Mouse (Mus musculus) CH12.LX (cell line): ENCODE data around the gene Trim10. TPM values are rescaled to one million over a fixed set of nuclear protein-coding genes. Genes with fewer than 3 reads are reported as not detected.

Experiments used
- DNase-seq: peaks from one replicate; pipeline ENCODE4 v3.0.0-alpha.2; 2013; ENCODE audit errors: extremely low read depth
- H3K27ac ChIP-seq: 2 replicates; pipeline ENCODE4 v1.5.1; 2012; ENCODE audit warnings: low read depth, mild to moderate bottlenecking, control low read depth, moderate library complexity; ENCODE audit not compliant: insufficient read depth
- H3K27me3 ChIP-seq: replicated peaks from 2 replicates; pipeline ENCODE3; 2012; ENCODE audit warnings: inconsistent platforms
- H3K36me3 ChIP-seq, 2 experiments: replicated peaks in 1 of 2; 2 replicates each; pipeline versions ENCODE3 to v1.6.1; 2012; ENCODE audit warnings: inconsistent platforms in 1 of 2, low read length in 1 of 2, mild to moderate bottlenecking in 1 of 2, mixed read lengths in 1 of 2, moderate library complexity in 1 of 2; ENCODE audit not compliant: control insufficient read depth in 1 of 2, insufficient read depth in 1 of 2
- H3K4me1 ChIP-seq, 2 experiments: 2 replicates each; pipeline ENCODE4 v1.6.1; 2012; ENCODE audit warnings: inconsistent platforms in 1 of 2, moderate library complexity in 1 of 2; ENCODE audit not compliant: insufficient read depth in 2 of 2, control insufficient read depth in 1 of 2
- H3K4me2 ChIP-seq: 2 replicates; pipeline ENCODE4 v1.6.1; 2012; ENCODE audit warnings: low read depth, mild to moderate bottlenecking, control low read depth; ENCODE audit not compliant: poor library complexity, insufficient read depth, severe bottlenecking
- H3K4me3 ChIP-seq, 3 experiments: fragments of 150-350 bp in 1 of 3; sonication (generic) in 1 of 3; replicated peaks in 1 of 3; 2 replicates each; pipeline versions ENCODE3 to v1.5.1; 2011 to 2012; ENCODE audit warnings: low read depth in 2 of 3, low read length in 2 of 3, mild to moderate bottlenecking in 2 of 3, moderate library complexity in 2 of 3, control low read depth in 1 of 3, improper control_type of control experiment in 1 of 3, inconsistent platforms in 1 of 3, mixed read lengths in 1 of 3; ENCODE audit not compliant: poor library complexity in 1 of 3
- H3K79me2 ChIP-seq: replicated peaks from 2 replicates; pipeline ENCODE4 v1.6.1; 2012; ENCODE audit warnings: mild to moderate bottlenecking, moderate library complexity; ENCODE audit not compliant: control insufficient read depth, poor library complexity, insufficient read depth, severe bottlenecking; ENCODE audit errors: extremely low read depth
- H3K9ac ChIP-seq: 2 replicates; pipeline ENCODE4 v1.6.1; 2012; ENCODE audit warnings: low read depth, mild to moderate bottlenecking, control low read depth, moderate library complexity; ENCODE audit not compliant: insufficient read depth
- H3K9me3 ChIP-seq: replicated peaks from 2 replicates; pipeline ENCODE3; 2012; ENCODE audit warnings: low read length, inconsistent platforms, mixed read lengths
- CHD1 ChIP-seq: IDR thresholded peaks from 2 replicates; pipeline ENCODE4 v1.6.1; 2012; ENCODE audit warnings: low read depth, low read length, improper control_type of control experiment, inconsistent platforms
- CTCF ChIP-seq, 2 experiments: IDR thresholded peaks in 1 of 2; conservative IDR thresholded peaks in 1 of 2; 2 replicates each; pipeline ENCODE4 v1.5.1; 2011 to 2012; ENCODE audit warnings: low read depth in 2 of 2, low read length in 2 of 2, improper control_type of control experiment in 1 of 2, inconsistent platforms in 1 of 2, mild to moderate bottlenecking in 1 of 2, moderate library complexity in 1 of 2
- E2F4 ChIP-seq: IDR thresholded peaks from 2 replicates; pipeline ENCODE4 v1.6.1; 2011; ENCODE audit warnings: low read depth, low read length, improper control_type of control experiment; ENCODE audit not compliant: insufficient replicate concordance
- ELF1 ChIP-seq: IDR thresholded peaks from 2 replicates; pipeline ENCODE4 v1.6.1; 2014; ENCODE audit warnings: low read depth, mild to moderate bottlenecking, inconsistent platforms, low read length, improper control_type of control experiment
- EP300 ChIP-seq: IDR thresholded peaks from 2 replicates; pipeline ENCODE4 v1.6.1; 2011; ENCODE audit warnings: low read length, improper control_type of control experiment
- ETS1 ChIP-seq: conservative IDR thresholded peaks from 2 replicates; pipeline ENCODE4 v1.6.1; 2012; ENCODE audit warnings: low read depth, mild to moderate bottlenecking, inconsistent platforms, low read length, improper control_type of control experiment, moderate library complexity
- IRF4 ChIP-seq: IDR thresholded peaks from 2 replicates; pipeline ENCODE4 v1.6.1; 2014; ENCODE audit warnings: low read depth, mild to moderate bottlenecking, inconsistent platforms, low read length, improper control_type of control experiment
- JUN ChIP-seq: IDR thresholded peaks from 2 replicates; pipeline ENCODE4 v1.6.1; 2011; ENCODE audit warnings: low read depth, mild to moderate bottlenecking, low read length, improper control_type of control experiment, moderate library complexity; ENCODE audit not compliant: insufficient read depth
- JUND ChIP-seq: conservative IDR thresholded peaks from 2 replicates; pipeline ENCODE4 v1.6.1; 2011; ENCODE audit warnings: low read depth, low read length, improper control_type of control experiment
- KAT2A ChIP-seq: IDR thresholded peaks from 2 replicates; pipeline ENCODE4 v1.6.1; 2012; ENCODE audit warnings: low read length, improper control_type of control experiment, inconsistent platforms; ENCODE audit not compliant: insufficient replicate concordance
- MEF2A ChIP-seq: IDR thresholded peaks from 2 replicates; pipeline ENCODE4 v1.6.1; 2014; ENCODE audit warnings: low read depth, mild to moderate bottlenecking, inconsistent platforms, low read length, improper control_type of control experiment, borderline replicate concordance
- MXI1 ChIP-seq: IDR thresholded peaks from 2 replicates; pipeline ENCODE4 v1.6.1; 2011; ENCODE audit warnings: mild to moderate bottlenecking, low read depth, low read length, improper control_type of control experiment
- MYC ChIP-seq: IDR thresholded peaks from 2 replicates; pipeline ENCODE4 v1.6.1; 2011; ENCODE audit warnings: low read depth, mild to moderate bottlenecking, improper control_type of control experiment, low read length
- NRF1 ChIP-seq: IDR thresholded peaks from 2 replicates; pipeline ENCODE4 v1.6.1; 2014; ENCODE audit warnings: low read depth, mild to moderate bottlenecking, inconsistent platforms, low read length, improper control_type of control experiment, moderate library complexity
- PAX5 ChIP-seq: IDR thresholded peaks from 2 replicates; pipeline ENCODE4 v1.6.1; 2012; ENCODE audit warnings: low read length, inconsistent platforms, mixed read lengths
- POLR2A ChIP-seq: IDR thresholded peaks from 2 replicates; pipeline ENCODE4 v1.6.1; 2011; ENCODE audit warnings: low read depth, mild to moderate bottlenecking, improper control_type of control experiment, low read length
- RAD21 ChIP-seq: IDR thresholded peaks from 2 replicates; pipeline ENCODE4 v1.6.1; 2011; ENCODE audit warnings: low read depth, mild to moderate bottlenecking, low read length, improper control_type of control experiment, moderate library complexity
- RCOR1 ChIP-seq: conservative IDR thresholded peaks from 2 replicates; pipeline ENCODE4 v1.6.1; 2012; ENCODE audit warnings: low read depth, mild to moderate bottlenecking, inconsistent platforms, low read length, improper control_type of control experiment
- SIN3A ChIP-seq: IDR thresholded peaks from 2 replicates; pipeline ENCODE4 v1.6.1; 2012; ENCODE audit warnings: low read length, improper control_type of control experiment, inconsistent platforms
- SMC3 ChIP-seq: IDR thresholded peaks from 2 replicates; pipeline ENCODE4 v1.6.1; 2011; ENCODE audit warnings: low read depth, low read length, improper control_type of control experiment
- UBTF ChIP-seq: IDR thresholded peaks from 2 replicates; pipeline ENCODE4 v1.6.1; 2012; ENCODE audit warnings: low read depth, mild to moderate bottlenecking, inconsistent platforms, low read length, improper control_type of control experiment, moderate library complexity
- USF1 ChIP-seq: IDR thresholded peaks from 2 replicates; pipeline ENCODE4 v1.6.1; 2014; ENCODE audit warnings: low read depth, mild to moderate bottlenecking, inconsistent platforms, low read length, improper control_type of control experiment
- USF2 ChIP-seq: conservative IDR thresholded peaks from 2 replicates; pipeline ENCODE4 v1.6.1; 2011; ENCODE audit warnings: low read depth, low read length, improper control_type of control experiment
- ZMIZ1 ChIP-seq: IDR thresholded peaks from 2 replicates; pipeline ENCODE4 v1.6.1; 2012; ENCODE audit warnings: low read depth, mild to moderate bottlenecking, inconsistent platforms, low read length, improper control_type of control experiment
- ZNF384 ChIP-seq: IDR thresholded peaks from 2 replicates; pipeline ENCODE4 v1.6.1; 2012; ENCODE audit warnings: low read depth, low read length, improper control_type of control experiment, inconsistent platforms
- dilution Hi-C: fragments of 300-500 bp; cut with MboI; formaldehyde crosslinking; loops from 2 replicates; pipeline ENCODE4 v1.14.3; 2020; ENCODE audit warnings: low sequenced_read_pairs; ENCODE audit not compliant: extremely low pct_unique_long_range_greater_than_20kb, extremely low pct_ligation_motif_present
- in situ Hi-C: fragments of 300-500 bp; cut with MboI; formaldehyde crosslinking; loops from 3 replicates; pipeline ENCODE4 v1.14.3; 2019; ENCODE audit warnings: low sequenced_read_pairs, low pct_ligation_motif_present, low pct_unique_long_range_greater_than_20kb, mixed read lengths
- polyA plus RNA-seq: library from polyadenylated mRNA; unstranded; fragments of >175 nt; gene quantifications from 2 replicates; pipeline ENCODE4 v1.2.1, GENCODE M21; 2012; ENCODE audit warnings: low read depth; ENCODE audit not compliant: insufficient read length
- total RNA-seq, 2 experiments: library from RNA; depleted of rRNA; stranded (reverse); fragments of 300-350 nt in 1 of 2; fragments of >200 nt in 1 of 2; gene quantifications; 2 replicates each; pipeline ENCODE4 v1.2.3; 2012 to 2014

Gene Trim10
- total and polyA plus RNA-seq, 3 experiments: not detected

DNA sequence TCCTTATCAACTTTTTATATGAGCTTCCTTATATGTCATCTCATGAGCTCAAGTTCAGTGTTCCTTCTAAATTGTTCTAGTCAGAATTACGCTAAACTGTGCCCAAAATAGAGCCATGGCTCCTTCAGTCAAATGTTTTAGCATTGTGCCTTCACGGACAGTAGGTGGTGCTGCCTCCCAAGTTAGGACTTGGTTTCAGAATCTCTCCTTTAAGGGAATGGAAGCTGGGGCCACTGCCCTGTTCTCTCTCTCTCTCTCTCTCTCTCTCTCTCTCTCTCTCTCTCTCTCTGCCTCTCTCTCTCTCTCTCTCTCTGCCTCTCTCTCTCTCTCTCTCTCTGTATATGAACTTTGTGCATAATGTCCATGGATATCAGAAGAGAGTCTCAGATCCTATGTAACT is 23.0 kb downstream of the Trim10 start:
- in situ Hi-C loops (loop anchor here (10.0 kb wide), 1 partner anchor 172 kb away; no protein-coding TSS in a partner anchor), dilution Hi-C loops (no loop called here)
- no peaks in the 10 kb centered on the region for H3K27me3 ChIP-seq

DNA sequence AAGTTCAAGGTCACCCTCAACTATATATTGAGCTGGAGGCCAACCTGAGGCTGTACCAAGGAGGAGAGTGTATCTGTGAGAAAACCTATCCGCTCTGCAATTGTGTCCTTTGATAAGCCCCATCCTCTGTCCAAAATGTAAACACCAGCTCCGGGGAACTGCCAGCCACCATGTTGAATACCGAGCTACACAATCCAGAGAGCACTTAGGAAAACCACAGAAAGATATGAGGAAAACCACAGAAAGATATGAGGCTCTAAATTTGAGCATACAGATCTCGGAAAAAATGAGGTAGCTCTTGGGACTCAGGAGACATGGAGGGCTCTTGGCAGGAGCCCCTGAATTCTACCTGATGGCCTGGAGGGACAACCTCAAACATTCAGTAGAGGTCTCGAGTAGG is 24.0 kb downstream of the Trim10 start:
- Histone ChIP-seq H3K4me3 (no peak overlapping the region), H3K79me2 (no peaks in the 10 kb centered on the region), H3K27me3 (no peaks in the 10 kb centered on the region), H3K36me3 (no peaks in the 10 kb centered on the region), H3K9ac (no peak overlapping the region), H3K27ac (no peak overlapping the region), H3K4me1 (peaks cover 4 to 12% of the 10 kb centered on the region in 2 experiments; a peak in 3 of 4 replicates), H3K9me3 (no peaks in the 10 kb centered on the region), H3K4me2 (no peak overlapping the region)
- TF ChIP-seq RCOR1 (no peak), USF2 (no peak), JUN (no peak), SIN3A (no peak), ETS1 (no peak), JUND (no peak), PAX5 (no peak), CHD1 (no peak), KAT2A (no peak), MXI1 (no peak), MYC (no peak), UBTF (no peak), MEF2A (no peak), SMC3 (no peak), USF1 (no peak), EP300 (no peak), CTCF (conservative IDR thresholded peaks at IDR 0.05 in 1 of 2, IDR thresholded peaks at IDR 0.05 in 1 of 2; ENCODE audit: low read depth in 2 of 2, low read length in 2 of 2) (no peak), RAD21 (no peak), NRF1 (no peak)
- dilution Hi-C loops (no loop called here), in situ Hi-C loops (loop anchor here (10.0 kb wide), 1 partner anchor 171 kb away; no protein-coding TSS in a partner anchor)
- no peak for DNase-seq

More for the DNA sequence above, 23.0 kb downstream of the Trim10 start:
- Histone ChIP-seq H3K4me3 (no peak overlapping the region), H3K4me1 (peaks cover 4 to 12% of the 10 kb centered on the region in 2 experiments; a peak in 3 of 4 replicates), H3K9me3 (no peaks in the 10 kb centered on the region), H3K9ac (no peak overlapping the region), H3K79me2 (no peaks in the 10 kb centered on the region), H3K4me2 (no peak overlapping the region), H3K36me3 (no peaks in the 10 kb centered on the region), H3K27ac (no peak overlapping the region)
- TF ChIP-seq RAD21: peak; percentile 80
- peak; percentile 63 for TF ChIP-seq SMC3
- no peak for TF ChIP-seq SIN3A
- TF ChIP-seq ELF1: no peak
- no peak for TF ChIP-seq POLR2A
- peak in 1 of 2 experiments; percentile 84; a peak in 3 of 4 replicates for TF ChIP-seq CTCF (conservative IDR thresholded peaks at IDR 0.05 in 1 of 2, IDR thresholded peaks at IDR 0.05 in 1 of 2; ENCODE audit: low read depth in 2 of 2, low read length in 2 of 2)
- TF ChIP-seq CHD1: no peak
- TF ChIP-seq ZNF384: no peak
- no peak for TF ChIP-seq ZMIZ1
- TF ChIP-seq IRF4: no peak
- no peak for TF ChIP-seq E2F4
- no peak for TF ChIP-seq UBTF
- DNase-seq: peak; percentile 62
